Mouse (Mus musculus) cerebellum, postnatal 36 days (tissue): ENCODE measurements around the gene Vps72.
"Not testable (repeated sequence)": the region's sequence is repeated elsewhere in the genome, so short reads cannot be mapped to it uniquely, and the experiment has no call there.

Source experiments
- DNase-seq, 2 experiments: peaks; one replicate each; pipeline ENCODE4 v3.0.0; 2021 to 2022; ENCODE audit warnings: mixed read lengths in 2 of 2

The Vps72 gene

DNA sequence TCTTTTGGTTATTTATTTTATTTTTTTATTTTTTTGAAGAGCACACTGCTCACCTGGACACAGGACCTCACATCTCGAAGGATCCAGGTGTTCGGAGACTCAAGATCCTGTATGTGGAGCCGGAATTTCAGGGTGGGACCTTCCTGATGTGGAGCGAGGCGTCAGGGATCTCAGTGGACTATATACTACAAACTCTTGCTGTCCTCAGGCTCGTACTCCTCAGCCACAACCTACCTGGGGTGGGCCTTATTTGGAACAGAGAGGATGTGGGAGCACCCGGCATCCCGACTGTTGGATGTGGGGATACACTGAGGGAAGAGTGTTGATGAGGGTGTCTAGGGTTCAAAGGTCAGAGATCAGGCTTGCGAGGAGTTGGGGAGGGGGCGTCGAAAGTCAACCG is 23.3 kb downstream of the Vps72 start:
- DNase-seq, result not testable (repeated sequence)

DNA sequence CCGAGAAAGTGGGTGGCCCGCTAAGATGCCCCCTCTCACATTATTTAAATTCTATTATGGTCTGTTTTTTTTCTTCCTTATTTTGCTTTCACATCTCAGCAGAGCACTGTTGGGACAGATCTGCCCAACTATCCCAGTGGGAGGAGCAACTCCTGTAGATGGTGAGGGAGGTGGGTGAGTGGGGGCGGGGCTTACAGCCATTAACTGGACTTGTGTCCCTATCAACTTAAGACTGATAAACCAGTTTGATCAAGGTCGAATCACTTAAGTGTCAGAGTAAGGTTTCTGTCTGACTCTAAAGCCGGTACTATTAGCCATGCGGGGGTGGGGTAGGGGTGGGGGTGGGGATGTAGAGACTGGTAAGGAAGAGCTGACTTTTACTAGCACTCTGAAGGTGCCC is 24.2 kb downstream of the Vps72 start:
- peak in 1 of 2 experiments; percentile 43 for DNase-seq

DNA sequence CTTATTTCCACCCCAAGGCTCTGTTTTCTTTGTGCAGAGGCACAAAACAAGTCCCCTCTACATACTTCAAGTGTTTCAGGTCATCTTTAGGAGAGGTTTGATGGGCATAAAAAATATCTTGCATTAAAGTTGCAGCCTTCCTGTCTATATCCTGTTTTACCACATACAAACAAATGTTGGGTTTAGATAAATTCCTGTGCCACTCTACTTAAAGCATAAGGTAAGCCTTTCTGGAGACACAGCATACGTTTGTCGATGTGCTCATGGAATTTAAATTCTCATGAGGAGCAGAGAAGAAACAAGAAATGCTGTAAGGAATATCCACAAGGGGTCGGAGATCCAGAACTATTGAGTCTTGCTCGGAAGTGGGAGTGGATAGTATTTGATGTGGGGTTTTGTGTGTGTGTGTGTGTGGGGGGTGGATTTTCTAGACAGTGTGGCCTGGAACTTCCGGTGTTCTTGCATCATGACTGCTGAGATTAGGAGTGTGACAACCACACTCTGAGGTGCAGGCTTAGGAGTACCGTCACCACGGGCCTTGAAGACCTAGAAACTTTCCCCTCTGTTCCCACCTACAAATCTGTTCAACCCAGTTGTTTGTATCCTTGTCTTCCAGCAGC is 24.7 kb downstream of the Vps72 start:
- no peak for DNase-seq

DNA sequence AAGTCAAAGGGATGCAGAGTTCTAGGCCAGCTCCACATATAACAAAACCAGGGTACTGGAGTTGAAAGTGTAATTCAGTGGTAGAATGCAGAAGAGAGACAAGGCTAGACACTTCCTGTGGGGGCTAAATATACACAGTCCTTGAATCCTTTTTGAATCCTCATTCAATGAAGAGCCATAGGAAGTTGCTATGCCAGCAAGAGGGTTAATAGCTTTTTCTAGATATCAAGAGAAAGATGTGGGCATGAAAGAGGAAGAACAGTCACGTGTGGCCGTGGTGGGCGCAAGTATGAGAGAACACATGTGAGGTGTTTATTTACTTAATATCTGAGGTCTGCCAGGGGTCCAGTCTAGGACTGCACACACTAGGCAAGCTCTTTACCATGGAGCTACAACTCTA is 25.5 kb downstream of the Vps72 start:
- no peak for DNase-seq

DNA sequence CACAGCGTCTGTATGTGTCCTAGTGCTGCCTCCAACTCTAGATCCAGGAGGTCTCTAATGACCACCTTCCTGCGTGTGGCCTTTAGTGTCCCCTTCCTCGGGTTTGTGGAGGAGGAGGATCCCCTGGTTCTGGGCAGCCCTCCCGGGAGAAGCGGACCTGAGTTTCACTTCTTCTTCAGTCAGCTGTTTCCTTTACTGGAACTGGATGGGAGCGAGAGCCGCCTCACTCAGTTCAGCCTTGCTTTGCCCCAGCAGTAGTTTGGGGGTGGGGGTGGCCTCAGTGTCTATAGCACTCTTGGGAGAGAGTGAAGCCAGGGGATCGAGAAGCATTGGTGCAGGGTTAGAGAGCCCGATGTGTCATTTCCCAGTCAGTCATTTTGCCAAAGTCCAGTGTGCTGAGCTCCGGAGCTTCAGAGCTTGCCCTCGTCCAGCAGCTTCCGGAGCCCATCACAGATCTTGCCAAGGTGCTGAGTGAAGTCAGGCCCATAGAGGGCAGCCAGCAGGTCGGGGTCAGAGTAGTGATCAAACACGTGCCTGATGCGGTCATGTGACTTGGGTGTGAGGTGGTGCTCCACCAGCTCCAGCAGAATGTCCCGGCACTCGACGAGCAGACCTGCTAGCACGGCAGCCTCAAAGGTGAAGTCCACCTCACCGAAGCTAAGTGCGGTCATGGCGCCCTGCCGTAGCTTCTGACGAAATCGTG is 28.9 kb downstream of the Vps72 start:
- DNase-seq, result no peak

DNA sequence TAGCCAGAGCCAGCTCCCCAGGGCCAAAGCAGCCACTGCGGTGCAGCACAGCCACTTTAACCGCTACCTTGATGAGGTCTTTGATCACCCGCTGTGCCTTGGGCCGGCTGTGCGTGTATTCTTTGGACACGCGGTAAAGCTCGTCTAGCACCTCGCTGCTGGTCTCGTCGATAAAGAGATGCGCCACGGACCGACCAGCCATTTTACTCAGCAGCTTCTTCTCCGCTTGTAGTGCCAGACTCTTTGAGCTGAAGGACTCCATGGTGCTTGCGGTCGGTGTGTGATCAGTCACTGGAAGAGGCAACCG is 29.4 kb downstream of the Vps72 start:
- no peak for DNase-seq

DNA sequence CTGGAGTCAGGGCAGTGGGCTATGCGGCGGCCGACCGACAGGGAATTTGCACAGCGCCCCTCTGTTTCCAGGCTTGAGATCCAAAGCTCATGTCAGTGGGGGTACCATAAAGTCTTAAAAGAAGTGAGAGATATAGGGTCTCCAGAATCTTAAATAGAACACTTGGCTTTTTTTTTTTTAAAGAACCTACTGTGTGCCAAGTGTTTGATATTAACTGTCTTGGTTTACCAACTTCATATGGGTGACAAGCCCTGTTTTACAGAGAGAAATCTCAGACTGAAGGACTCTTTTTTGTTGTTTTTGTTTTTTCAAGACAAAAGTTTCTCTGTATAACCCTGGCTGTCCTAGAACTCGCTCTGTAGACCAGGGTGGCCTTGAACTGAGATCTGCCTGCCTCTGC is 30.0 kb downstream of the Vps72 start:
- DNase-seq, result no peak

DNA sequence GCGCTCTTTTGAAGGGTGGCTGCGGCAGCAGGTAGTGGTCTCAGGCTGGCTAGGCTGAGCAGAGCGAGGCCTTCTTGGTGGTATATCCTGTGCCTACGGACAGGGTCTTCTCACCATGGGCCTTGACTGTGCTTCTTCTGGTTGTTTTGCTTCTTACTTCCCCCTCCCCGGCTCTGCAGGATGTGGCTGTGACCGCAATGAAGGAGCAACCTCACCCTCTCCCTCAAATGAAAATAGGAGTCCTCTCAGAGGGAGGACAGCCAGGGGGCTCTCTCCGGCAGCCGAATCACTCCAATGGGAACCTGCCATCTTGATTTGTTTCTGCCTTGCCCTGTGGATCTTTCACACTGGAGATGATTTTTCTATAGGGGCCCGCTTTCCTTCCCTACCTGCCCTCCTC is 30.7 kb downstream of the Vps72 start:
- no peak for DNase-seq

DNA sequence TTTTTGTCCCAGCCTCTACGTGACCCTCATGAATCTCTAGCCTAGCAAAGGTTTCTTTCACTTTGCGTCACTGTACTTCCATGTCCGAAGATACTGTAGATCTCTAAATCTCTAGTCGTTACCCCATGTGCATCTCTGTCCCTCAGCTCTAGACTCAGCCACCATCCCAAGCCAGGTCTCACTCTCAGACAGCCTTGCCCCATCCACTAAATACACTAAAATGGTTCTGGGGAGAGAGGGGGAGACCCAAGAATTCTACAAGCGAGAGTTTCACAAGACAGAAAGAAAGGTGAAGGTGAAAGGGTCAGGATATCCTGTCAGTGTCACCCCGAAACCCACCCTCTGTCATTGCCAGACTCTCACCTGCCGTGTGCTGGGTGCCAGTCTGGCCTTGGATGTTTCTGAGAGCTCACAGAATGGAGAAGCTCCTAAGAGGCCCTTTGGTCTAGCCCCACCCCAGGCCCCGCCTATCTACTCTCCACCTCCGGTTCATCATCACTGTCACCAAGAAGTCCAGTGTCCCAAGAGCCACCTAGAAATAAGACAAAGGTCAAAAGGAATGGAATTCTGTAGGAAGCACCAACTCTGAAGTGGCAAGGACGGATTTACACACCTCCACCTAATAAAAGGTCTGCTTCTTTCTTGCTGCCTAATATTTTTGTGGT is 31.3 kb downstream of the Vps72 start, which contains the start of gene Tnfaip8l2:
TSS of gene Tnfaip8l2 (minus strand) at position 409 of the 665 bp plus-strand sequence.
- DNase-seq, result no peak

DNA sequence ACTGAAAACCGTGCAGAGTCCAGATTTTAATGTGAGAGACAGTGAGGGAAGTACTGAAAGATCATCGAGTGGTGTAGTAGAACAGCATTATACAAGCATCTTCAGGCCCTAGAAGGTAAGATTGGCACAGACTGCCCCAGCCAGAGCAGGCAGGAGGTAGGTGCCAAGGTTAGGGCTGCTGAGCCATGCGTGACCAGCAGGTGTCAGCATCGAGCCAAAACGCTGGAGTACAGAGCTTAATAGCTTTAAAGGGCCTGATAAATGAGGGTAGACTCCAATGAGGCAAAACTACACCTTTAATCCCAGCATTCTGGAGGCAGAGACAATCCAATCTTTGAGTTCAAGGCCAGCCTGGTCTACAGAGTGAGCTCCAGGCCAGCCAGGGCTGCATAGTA is 31.8 kb downstream of the Vps72 start:
- peak; percentile 94 to 98 for DNase-seq

DNA sequence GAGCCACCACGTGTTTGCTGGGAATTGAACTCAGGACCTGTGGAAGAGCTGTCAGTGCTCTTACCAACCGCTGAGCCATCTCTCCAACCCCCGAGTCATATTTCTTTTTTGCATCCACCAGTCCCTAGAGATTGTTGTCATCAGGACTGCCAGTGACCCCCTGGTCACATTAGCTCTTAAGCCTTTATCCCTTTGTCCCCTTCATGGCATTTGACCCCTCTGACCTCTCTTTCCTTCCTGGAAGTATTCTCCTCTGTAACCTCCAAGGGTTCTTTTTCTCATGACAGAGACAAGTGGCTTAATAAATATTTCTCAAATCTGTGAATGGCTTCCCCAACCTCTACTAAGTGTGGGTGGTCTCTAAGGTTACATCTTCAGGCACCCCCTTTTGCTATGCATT is 37.1 kb downstream of the Vps72 start:
- no peak for DNase-seq

DNA sequence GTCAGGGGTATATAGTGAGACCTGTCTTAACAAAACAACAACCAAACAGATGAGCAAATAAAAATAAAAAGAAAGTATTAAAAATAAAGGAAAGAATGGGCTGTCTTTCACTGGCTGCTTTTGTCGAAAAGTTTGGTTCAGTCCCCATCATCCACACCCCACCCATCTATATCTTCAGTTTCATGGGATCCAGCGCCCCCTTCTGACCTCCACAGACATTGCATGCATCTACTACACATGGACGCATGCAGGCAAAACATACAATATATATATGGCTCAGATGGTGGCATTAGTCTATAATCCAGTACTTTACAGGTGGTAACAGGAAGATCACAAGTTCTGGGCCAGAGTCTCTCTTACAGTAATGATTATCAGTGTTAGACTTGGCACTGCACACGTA is 43.1 kb downstream of the Vps72 start:
- peak; percentile 35 to 40 for DNase-seq

DNA sequence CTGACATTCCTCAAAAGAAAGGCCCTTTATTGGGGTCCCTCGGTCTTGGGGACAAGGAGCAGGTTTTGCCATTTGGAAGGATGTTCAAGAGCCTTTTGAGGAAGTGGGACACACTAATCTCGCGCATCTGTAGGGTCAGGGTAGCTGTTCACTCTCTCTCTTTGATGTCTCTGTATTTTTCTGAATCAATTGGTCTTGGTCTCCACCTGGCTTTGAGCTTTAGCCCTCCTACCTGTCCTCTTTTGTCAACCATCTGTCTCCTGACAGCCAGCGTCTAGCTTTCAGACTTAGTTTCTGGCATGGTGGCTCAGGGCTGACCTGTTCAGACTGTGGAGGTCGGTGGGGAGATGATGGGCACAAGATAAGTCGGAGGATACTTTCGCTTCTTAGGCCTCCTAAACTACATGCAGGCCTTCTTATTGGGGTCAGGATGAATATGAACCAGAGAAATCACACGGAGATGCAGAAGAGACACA is 48.7 kb downstream of the Vps72 start:
- peak; percentile 19 to 26 for DNase-seq

DNA sequence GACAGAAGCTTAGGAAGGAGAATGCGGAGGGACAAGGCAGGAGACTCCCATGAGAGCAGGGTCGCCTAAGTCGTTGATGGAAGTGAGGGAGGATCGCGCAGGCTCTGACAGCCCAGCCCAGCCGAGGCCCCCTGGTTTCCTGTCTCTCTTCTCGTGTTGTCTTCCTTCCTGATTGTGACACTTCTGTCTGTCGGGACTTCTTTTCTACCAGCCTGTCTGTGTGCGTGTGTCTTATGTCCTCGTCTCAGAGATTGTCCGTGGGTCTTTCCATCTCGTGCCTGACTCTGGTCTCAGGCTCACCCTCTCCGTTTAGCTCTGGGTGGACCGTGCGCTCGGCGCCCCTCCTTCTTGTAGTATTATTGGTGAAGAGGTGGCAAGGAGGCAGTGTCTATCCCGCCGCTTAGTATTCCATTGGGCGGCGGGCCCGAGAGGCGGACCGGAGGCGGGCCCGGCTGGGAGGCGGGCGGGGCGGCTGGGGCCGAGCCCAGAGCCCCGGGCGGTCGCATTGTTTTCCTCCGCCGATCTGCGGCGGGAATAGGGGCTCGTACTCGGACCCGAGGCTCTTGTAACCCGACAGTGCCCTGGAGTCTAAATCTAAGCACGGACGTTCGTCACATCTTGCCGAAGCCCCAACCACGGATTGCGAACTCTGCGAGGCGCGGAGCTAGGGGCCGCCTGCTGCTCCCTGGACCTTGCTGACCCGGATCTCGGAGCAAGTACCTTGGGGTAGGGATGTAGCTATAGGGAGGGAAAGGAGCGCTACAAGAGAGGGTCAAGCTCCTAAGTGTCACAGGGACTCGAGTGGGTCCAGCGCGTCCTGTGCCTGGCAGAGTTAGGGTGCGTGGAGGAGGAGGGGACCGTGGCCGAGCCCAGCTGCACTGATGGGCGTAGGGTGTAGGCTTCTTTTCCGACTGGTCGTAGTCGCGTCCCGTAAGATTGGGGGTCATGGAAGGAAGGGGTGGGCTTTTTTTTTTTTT is 49.5 kb downstream of the Vps72 start, which contains the start of gene Sema6c:
TSS of gene Sema6c (plus strand) at position 471 of the 977 bp plus-strand sequence.
- peak; percentile 85 to 92 for DNase-seq

DNA sequence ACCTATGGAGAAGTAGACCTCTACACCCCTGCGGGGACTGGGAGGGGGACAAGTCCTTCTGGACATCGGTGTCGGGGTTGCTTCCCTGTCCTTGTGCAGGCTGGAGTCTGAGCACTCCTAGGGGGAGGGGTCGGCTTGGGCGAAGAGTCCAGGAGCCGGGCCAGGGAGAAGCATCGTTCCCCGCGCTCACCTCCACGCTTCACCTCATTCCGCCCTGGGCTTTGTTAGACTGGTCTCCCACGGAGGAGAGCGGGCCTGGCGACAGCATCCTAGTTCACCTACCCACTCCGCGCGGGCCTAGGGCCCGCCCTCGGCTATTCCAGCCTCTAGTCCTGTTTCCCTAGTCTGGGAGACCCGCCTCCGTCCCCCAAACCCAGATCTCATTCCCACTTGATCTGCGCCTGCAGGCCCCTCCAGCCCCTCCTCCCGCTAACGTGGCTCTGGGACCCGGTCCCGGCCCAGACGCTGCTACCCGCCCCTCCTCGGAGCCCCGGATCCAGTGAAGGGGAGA is 50.3 kb downstream of the Vps72 start:
- DNase-seq, result peak; percentile 32 to 37

DNA sequence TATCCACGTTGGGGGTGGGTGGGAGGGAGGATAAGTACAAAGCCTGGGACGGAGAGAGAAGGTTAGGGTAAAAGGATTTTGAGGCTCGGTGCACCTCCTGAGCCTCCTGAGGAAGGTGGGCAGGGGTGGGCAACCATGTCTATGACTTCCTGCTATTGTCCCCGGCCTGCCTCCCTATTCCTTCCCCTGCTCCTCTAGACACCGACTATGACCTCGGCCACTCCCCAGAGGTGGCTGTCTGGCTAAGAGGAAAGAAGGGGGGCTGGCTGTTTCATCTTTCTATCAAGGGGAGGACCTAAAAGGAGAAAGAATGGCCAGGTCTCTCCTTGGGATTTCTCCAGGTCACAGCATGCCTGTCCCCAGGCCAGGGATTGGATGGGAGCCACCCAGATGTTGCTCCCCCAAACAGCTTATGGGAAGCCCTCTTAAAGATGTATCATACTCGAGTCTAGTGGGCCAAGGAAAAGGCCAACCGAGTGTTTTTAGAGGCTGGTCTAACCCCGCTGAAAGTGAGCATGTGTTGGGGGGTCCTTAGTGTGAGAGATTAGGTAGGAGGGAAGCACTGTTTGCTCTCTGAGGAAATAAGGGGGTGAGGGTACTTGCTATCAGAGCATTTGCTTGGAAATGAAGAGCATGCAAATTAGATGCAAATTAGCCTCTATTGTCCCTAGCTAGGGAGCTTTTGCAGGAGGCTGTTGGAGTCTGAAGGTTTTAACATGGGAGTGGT is 51.0 kb downstream of the Vps72 start:
- DNase-seq, result no peak

DNA sequence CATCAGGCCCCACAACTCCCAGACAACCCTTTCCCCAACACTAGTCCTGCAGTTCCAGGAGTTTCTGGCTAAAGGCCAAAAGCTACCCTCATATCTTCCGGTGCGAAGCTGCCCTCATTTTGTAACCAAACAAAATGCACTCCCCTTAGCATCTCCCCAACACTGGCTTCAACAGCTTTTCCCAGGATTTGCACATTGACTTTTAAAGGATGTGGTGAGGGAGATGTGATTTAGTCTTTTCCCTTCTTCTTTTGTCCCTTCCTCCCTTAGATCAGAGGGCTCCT is 51.5 kb downstream of the Vps72 start:
- DNase-seq, result no peak

DNA sequence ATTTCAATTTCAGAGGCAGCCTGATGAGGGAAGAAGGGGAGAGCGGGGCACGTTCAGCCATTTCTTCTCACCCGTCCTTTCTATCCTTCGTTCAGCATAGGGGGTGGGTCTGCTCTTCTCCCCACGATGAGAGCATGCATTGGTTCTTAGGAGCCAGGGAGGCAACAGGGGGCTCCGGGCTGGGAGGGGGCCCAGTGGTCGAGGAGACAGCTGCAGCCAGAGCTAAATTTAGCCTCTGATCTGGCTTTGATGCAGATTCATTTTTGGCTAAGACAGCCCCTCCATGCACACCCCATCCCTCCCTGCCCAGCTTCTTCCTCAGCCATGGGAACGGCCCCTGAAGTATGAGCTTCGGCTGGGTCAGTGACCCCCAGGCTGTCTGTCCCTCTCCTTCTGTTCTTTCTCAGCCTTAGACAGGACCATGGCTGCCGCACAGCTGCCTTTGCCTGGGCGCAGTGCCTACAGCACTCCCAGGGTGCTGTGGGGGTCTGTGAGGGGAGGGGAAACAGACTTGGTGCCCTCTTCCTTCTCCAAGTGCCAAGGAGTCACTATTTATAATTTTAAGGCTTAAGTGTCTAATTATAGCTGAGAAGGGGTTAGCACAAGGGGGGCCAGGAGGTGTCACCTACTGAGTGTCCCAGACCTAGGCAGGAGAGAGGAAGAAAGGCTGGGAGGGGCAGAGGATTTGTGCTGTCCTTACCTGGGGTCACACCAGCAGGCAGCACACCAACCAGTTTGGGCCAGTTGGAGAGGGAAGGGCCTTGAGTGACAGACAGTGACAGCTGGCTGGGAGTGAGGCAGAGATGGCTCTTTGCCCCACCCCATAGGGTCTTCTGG is 52.8 kb downstream of the Vps72 start:
- no peak for DNase-seq

DNA sequence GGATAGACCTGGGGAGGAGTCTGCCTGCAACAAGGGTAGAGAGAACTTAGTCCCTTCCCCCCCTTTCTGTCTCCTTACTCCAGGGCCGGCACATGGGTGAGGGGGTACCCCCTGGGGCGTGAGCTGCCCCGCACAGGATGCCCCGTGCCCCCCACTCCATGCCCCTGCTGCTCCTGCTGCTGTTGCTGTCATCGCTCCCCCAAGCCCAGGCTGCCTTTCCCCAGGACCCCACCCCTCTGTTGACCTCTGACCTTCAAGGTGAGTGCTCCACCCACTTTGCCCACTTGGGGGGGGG is 53.4 kb downstream of the Vps72 start:
- no peak for DNase-seq

DNA sequence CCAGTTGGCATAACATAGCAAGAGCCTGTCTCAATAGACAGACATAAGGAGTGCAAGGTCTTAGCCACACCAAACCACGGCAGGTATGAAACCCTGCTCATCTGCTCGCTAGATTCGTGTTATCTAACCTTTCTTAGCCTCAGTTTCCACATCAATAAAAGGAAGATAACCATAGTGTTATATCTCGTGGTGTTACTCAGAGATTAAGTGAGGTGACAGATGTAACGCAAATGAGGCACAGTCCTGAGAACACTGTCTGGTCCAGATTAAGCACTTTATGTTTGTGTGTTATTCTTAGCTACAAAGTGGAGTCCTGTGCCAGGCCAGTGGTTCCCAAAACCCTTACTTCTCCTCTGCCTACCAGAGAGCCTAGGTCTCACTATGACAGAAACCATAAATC is 54.0 kb downstream of the Vps72 start:
- no peak for DNase-seq

DNA sequence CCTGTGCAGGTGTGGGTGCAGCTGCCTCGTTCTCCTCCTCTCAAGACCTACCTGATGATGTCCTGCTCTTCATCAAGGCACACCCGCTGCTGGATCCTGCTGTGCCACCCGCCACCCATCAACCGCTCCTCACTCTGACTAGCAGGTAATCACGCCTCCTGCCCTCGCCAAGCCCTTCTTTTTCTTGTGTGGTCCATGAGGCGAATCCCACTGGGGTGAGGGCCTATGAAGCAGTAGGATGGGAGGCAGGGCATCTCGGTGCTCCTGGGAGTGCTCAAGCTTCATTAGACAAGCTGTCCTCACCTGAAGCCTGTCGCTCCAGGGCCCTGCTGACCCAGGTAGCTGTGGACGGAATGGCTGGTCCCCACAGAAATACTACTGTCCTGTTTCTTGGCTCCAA is 59.2 kb downstream of the Vps72 start:
- DNase-seq, result no peak

DNA sequence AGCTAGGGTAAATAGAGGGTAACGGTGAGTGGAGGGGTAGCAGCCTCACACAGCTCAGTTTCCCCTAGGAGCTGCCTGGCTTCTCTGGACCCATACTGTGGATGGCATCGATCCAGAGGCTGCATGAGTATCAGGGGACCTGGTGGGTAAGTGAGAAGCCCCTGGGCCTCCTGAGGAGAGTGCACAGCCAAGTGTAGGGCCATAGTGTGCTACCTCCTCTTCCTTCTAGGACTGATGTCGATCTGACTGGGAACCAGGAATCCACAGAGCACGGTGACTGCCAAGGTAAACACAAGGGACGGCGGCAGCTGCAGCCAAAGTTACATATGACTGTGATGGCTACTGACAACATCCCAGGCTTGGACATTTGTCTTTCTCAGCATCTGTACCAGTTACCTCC is 60.3 kb downstream of the Vps72 start:
- DNase-seq, result no peak
